Mouse (Mus musculus): ENCODE data around the gene Cdk14. TPM values are rescaled to one million over a fixed set of nuclear protein-coding genes. Genes with fewer than 3 reads are reported as not detected.
A peak's percentile ranks its signal among the peaks of the same experiment; 100 is the strongest.
"Not testable (repeated sequence)": the region's sequence is repeated elsewhere in the genome, so short reads cannot be mapped to it uniquely, and the experiment has no call there.

Gene Cdk14
- total RNA-seq, 2 experiments from 2014 or later, result 160 to 162 TPM

DNA sequence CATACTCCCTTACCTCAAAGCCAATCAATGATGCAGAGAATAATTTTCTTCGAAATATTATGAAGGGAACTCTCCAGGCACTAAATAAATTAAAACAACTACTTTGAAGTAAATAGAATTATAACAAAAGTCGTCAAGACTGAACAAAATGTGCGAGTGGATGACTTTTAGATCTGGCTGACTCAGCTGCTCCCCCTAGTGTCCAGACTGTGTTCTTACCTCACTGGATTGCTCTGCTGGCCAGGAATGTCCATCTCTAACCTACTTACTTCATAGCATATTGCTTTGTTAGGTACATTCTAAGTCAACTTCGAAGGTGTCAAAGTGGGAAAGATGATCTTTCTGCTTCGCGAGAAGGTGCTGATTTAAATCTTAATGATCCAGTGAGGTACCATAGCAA is 501.7 kb downstream of the Cdk14 start:
- peak; percentile 71 to 80 for DNase-seq (ENCODE audit: low spot score in 2 of 2)

DNA sequence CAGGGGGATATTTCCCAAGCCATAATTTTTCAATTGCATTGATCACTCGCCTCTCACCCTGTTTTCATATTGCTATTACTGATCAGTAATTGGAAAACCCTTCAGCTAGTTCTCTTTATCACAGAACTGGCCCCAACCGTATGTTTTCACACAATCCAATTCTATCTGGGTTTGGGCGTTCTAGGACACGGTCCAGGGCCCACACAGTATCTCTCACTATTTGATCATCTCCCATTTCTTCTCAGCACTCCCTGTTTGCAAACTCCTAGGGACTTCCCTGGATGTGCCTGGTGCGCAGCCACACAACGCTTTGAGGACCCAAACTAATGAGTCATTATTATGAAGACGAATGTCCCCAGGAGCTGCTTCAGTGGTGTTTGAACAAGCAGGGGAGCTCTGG is 502.4 kb downstream of the Cdk14 start:
- DNase-seq (ENCODE audit: low spot score in 2 of 2), result peak in 1 of 2 experiments; percentile 16

GRCm38 (mm10) chr5:4917274-4917673 is 502.8 kb downstream of the Cdk14 start:
- no peak for DNase-seq (ENCODE audit: low spot score in 2 of 2)

- DNase-seq (ENCODE audit: low spot score in 2 of 2), result peak; percentile 52 to 57
These were observed 503.5 kb downstream of the Cdk14 start for GRCm38 (mm10) chr5:4916390-4917273.

- not testable (repeated sequence) for DNase-seq (ENCODE audit: low spot score in 2 of 2)
These were observed 515.2 kb downstream of the Cdk14 start for GRCm38 (mm10) chr5:4904911-4905310.

DNA sequence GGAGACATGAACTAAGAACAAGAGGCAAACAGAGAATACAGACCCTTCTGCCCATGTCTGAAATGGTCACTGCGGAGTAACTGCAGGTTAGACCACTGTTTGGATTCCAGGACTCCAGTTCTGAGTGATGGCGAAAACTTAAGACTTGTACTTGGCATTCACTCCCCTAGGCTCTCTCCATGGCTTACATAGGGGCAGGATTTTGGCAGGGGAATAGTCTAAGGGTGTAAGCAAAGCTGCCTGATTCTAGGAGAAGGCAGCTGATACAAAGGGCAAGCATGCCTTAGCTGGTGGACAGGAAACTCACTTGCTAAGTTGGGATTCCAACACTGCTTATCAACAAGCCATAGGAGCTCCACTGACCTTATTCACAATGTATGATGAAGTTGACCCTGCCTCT is 521.9 kb downstream of the Cdk14 start:
- no peak for DNase-seq (ENCODE audit: low spot score in 2 of 2)

DNA sequence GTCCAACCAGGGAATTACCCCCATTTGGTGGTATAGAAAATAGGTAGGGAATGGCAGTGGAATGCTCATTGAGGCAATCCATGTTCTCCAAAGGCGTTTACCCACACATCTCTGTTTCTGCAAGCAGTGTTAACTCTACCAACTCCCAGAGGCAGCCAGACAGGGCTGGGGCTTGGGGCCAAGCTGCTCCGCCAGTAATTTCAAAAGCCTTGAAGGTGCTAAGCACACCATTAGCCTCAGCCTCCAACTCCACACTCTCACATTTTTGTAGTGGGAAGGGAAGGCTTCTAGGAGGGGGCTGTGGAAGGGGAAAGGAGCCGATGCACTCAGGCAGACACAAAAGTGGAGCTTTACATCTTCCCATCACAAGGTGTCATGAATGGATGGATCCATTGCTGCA is 525.1 kb downstream of the Cdk14 start:
- no peak for DNase-seq (ENCODE audit: low spot score in 2 of 2)

DNA sequence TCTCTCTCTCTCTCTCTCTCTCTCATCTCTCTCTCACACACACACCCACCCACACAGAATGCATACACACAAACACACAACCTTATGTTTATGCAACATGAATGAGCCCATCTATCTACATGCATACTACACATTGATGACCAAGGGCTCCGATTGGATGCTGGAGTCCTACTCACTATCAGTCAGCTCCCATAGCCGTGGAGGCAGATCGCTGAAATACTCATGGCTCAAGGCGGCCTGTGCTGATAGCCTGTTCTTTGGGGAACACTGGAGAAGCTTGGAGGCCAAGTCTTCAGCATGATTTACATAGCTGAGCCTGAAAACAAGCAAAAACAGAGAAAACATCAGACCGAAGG is 526.3 kb downstream of the Cdk14 start:
- DNase-seq (ENCODE audit: low spot score in 2 of 2), result no peak

- no peak for DNase-seq (ENCODE audit: low spot score in 2 of 2)
These were observed 526.8 kb downstream of the Cdk14 start for GRCm38 (mm10) chr5:4893206-4893851.

DNA sequence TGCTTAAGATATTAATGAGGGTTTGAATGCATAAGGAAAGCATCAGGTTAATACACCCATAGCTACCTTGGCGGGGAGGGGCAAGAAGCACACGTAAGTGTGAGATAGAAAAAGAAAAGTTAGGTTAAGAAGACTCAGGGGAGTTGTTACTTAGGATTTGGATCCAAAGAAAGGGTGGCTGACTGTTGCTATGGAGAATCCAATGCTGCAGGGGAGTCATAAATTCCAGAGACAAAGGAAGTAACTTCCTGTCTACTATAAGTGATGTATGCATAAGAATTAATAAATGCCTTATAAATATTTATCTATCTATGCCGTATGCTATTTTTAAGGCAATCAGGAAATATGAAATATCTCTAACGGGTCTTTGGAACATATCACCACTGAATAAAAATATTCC is 527.4 kb downstream of the Cdk14 start:
- DNase-seq (ENCODE audit: low spot score in 2 of 2), result no peak

DNA sequence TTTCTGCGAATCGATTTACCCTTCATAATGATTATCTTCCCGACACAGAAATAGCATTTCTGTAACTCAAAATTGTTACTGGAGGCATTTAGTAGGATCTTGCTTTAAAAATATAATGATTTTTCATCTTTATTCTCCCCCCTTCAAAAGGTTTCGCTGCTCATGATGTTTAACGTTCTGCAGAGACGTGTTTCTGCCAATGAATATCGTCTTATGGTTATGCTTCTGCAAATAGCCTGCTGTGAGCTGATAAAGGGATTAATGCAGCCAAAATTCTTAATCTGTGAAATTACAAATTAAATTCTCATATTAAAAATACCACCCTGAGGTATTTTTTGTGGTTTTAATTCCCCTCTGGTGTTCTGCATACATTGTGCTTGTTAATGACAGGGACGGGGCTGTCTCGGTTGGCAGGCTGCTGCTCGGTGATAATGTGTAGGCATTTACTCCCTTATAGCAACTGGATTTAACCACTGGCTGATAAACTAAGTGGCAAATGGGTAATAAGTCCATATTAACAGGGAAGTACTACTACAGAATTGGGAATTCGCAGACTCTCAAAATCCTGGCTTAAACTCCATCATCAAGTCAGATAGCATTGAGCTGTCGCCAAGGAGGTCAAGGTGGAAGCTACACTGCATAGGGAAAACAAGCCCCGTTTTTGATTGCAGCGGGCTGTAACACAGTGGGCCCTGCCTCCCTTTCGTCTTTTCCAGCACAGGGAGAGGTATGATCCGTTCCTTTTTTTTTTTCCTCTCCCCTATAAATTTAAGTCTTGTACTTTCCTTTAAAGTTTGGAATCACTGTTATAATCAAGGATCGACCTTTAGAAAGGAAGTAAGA is 528.0 kb downstream of the Cdk14 start:
- no peak for DNase-seq (ENCODE audit: low spot score in 2 of 2)

DNA sequence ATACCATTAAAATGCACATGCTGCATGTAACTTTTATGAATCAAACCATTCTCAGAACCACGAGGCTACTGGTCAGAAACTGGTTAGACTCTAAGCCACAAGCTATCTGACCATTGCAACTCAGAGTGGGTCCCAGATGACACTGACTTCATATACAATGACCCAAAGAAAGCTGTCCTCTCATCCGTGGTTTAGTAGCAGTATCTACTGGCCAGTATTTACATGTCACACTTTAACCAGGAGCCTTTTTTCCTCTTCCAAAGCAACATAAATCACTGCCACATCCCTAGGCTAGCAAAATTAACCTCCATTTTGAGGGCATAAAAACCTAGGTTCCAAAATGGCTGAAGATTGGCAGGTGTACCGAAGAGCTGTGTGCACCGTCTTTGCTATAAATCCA is 533.0 kb downstream of the Cdk14 start:
- no peak for DNase-seq (ENCODE audit: low spot score in 2 of 2)

GRCm38 (mm10) chr5:4882841-4883240 is 537.3 kb downstream of the Cdk14 start:
- no peak for DNase-seq (ENCODE audit: low spot score in 2 of 2)

DNA sequence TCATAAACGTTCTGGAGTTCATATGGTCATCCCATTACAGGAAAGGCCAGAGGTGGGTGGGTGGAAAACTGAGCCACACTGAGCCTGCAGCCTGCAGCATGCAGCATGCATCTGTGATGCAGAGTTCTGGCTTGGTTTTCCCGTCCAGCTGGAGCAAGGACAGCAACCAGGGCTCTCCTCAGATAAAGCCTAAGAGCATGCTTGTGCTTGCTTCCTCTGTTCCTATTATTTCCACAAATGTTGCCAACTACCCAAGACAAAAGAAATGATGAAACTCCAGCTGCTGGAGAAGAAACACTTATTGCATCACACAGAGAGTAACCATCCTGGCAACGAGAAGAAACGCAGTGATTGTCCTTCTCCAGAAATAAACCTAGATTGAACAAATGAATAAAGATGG is 539.8 kb downstream of the Cdk14 start:
- no peak for DNase-seq (ENCODE audit: low spot score in 2 of 2)

DNA sequence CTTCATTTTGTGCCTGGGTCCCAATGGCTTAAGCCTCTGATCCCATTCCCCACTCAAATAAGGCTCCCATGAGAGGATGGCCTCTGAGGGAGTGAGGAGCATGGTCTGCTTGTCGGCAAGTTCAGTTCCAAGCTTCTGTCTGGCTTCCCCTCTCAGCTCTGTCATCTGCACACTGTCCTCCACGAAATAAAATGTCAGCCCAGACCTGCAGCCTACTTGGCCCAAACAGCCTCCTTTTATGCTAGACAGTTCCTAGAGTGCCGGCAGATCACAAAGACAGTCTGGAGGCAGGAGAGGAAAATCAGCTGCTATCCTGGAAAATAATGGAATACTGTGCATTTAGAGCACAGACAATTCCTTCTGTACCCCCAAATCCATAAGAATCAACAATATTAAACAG is 541.2 kb downstream of the Cdk14 start:
- DNase-seq (ENCODE audit: low spot score in 2 of 2), result no peak

DNA sequence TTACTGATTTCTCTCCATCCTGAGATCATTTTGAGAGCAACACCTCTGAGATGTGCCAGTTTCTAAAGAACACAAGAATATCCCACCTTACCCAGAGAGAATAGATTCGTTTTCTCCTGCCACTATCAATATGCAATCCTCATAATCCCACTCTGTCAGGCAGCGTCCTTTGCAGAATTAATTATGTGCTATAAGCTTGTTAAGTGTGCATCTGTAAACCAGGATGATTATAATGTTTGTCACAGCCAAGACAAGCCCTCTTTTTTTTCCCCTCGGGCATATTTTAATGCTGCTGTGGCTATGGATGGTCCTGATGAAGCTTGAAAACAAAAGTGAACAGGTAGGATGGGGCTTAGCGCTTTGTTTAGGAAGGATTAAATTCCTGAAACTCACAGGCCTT is 542.5 kb downstream of the Cdk14 start:
- DNase-seq (ENCODE audit: low spot score in 2 of 2), result no peak

GRCm38 (mm10) chr5:4877131-4877631 is 542.9 kb downstream of the Cdk14 start:
- DNase-seq (ENCODE audit: low spot score in 2 of 2), result no peak

DNA sequence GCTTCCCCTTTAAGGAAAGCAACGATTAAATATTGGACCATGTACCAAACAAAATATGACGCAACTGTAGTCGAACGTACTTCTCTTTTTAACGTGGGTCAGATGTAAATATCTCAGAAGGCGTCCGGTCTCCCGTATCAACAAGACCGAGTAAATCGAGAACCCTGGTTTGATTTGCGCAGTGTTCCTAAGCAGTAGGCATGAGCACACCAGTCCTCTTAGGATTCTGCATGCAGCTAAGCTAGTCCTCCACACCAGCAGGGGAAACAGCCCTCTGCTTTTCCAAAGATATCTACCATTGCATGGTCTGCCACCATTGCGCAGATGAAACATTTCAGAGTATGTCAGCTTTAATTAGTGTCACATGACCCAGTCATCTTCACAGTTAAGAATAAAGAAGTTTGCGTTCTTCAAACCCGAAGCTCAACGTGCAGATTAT is 543.4 kb downstream of the Cdk14 start:
- DNase-seq (ENCODE audit: low spot score in 2 of 2), result no peak

DNA sequence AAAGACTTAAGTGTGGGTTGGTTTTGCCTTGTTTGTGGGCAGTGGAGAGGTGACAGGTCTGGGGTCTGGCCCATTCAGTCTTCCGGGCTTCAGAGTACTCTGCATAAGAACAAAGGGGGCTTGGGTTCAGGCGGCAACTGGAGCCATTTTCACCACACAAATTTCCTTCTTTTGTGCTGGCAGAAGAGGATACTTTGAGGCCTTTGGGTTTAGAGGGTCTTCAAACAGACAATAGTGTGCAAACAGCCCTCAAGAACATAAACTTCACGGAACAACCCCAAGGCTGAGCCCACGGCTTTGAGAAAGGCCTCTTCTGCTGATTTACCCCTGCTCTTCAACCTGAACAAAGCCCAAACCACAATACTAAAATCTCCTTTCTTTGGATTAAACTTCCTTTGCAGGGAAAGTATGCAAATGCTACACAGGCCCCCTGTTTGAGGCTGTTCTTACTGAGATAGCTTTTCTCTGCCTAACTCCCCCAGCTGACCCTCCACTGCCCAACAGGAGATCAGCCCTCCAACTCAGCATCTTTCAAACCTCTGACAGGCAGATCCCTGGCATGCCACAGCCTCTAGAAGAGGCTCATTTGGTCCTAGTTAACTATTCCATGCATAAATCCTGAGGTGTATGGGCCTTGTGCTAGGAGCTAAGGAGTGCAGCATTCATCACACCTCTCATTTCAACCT is 549.9 kb downstream of the Cdk14 start:
- no peak for DNase-seq (ENCODE audit: low spot score in 2 of 2)

DNA sequence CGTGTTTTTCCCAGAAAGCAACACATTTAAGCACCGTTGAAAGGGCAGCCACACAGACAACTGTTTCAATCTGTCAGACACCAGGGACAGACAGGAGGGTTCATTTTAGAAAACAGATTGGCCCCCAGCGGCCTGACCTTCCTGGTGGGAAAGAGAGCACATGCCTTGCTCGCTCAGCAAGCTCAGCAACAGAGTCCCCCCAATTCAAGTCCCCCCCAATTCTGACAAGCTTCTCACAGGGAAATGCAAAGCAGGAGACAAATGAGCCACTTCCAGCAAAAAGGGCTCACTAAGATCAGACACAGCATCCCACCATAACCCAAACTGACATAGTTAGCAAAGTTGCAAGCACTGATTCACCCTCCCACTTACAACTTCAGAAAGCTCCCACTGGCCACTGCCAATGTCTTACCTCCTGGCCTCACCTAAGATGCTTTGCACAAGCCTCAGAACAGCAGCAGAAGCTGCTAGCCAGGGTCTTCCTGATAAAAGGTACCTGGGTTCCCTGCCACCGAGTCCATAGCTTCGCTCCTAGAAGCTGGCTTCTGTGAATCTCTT is 551.5 kb downstream of the Cdk14 start:
- no peak for DNase-seq (ENCODE audit: low spot score in 2 of 2)
